Mouse (Mus musculus) ES-E14 (cell line): ENCODE measurements around the gene Ube2o. TPM values are rescaled to one million over a fixed set of nuclear protein-coding genes. Genes with fewer than 3 reads are reported as not detected.
A peak's percentile ranks its signal among the peaks of the same experiment; 100 is the strongest.

ENCODE experiments used
- DNase-seq: peaks from one replicate; pipeline ENCODE4 v3.0.0-alpha.2; 2013; ENCODE audit warnings: low read depth, low spot score
- H3K27ac ChIP-seq: 2 replicates; pipeline ENCODE4 v1.5.1; 2012; ENCODE audit warnings: low read depth, mild to moderate bottlenecking, low read length, moderate library complexity, mixed read lengths; ENCODE audit not compliant: poor library complexity, insufficient read depth, severe bottlenecking
- H3K36me3 ChIP-seq: 2 replicates; pipeline ENCODE4 v1.6.1; 2012; ENCODE audit warnings: mild to moderate bottlenecking, low read length, moderate library complexity, mixed read lengths; ENCODE audit not compliant: control insufficient read depth, poor library complexity, insufficient read depth, severe bottlenecking
- H3K4me1 ChIP-seq, 2 experiments: fragments of 150-350 bp in 1 of 2; sonication (generic) in 1 of 2; 2 replicates each; pipeline ENCODE4 v1.6.1; 2012; ENCODE audit warnings: low read length in 2 of 2, mild to moderate bottlenecking in 1 of 2, mixed read lengths in 1 of 2; ENCODE audit not compliant: control insufficient read depth in 2 of 2, insufficient read depth in 2 of 2, poor library complexity in 1 of 2
- H3K4me3 ChIP-seq, 2 experiments: fragments of 150-350 bp in 1 of 2; sonication (generic) in 1 of 2; 2 replicates each; pipeline ENCODE4 v1.5.1; 2012; ENCODE audit warnings: low read length in 2 of 2, low read depth in 1 of 2, mild to moderate bottlenecking in 1 of 2, mixed read lengths in 1 of 2; ENCODE audit not compliant: insufficient read depth in 1 of 2, poor library complexity in 1 of 2, severe bottlenecking in 1 of 2
- H3K9ac ChIP-seq: 2 replicates; pipeline ENCODE4 v1.6.1; 2012; ENCODE audit warnings: low read depth, mild to moderate bottlenecking, low read length, mixed read lengths; ENCODE audit not compliant: poor library complexity, insufficient read depth, severe bottlenecking
- H3K9me3 ChIP-seq: fragments of 150-350 bp; sonication (generic); 2 replicates; pipeline ENCODE4 v1.6.1; 2012; ENCODE audit warnings: low read depth, mild to moderate bottlenecking, low read length; ENCODE audit not compliant: control insufficient read depth, insufficient read depth
- CHD2 ChIP-seq: IDR thresholded peaks from 2 replicates; pipeline ENCODE4 v1.6.1; 2014; ENCODE audit warnings: mild to moderate bottlenecking, low read depth, low read length, inconsistent platforms
- HCFC1 ChIP-seq: IDR thresholded peaks from 2 replicates; pipeline ENCODE4 v1.6.1; 2012; ENCODE audit warnings: low read length, inconsistent platforms, borderline replicate concordance; ENCODE audit not compliant: insufficient read depth
- MAFK ChIP-seq: IDR thresholded peaks from 2 replicates; pipeline ENCODE4 v1.6.1; 2014; ENCODE audit warnings: mild to moderate bottlenecking, low read depth, low read length, inconsistent platforms; ENCODE audit not compliant: insufficient read depth
- ZC3H11A ChIP-seq: IDR thresholded peaks from 2 replicates; pipeline ENCODE4 v1.6.1; 2012; ENCODE audit warnings: low read depth, mild to moderate bottlenecking, inconsistent platforms, low read length, borderline replicate concordance
- ZNF384 ChIP-seq: IDR thresholded peaks from 2 replicates; pipeline ENCODE4 v1.6.1; 2012; ENCODE audit warnings: low read depth, low read length, inconsistent platforms
- in situ Hi-C, 2 experiments: fragments of 600-800 bp; cut with MboI; formaldehyde crosslinking; loops; one replicate each; pipeline ENCODE4 v1.15.1; 2025; ENCODE audit warnings: low sequenced_read_pairs in 2 of 2, inconsistent platforms in 1 of 2; ENCODE audit not compliant: unreplicated experiment in 2 of 2
- total RNA-seq: library from RNA; depleted of rRNA; stranded (reverse); fragments of 300-350 nt; gene quantifications from 2 replicates; pipeline ENCODE4 v1.2.3, GENCODE M21; 2012; rRNA removed

The Ube2o gene
- total RNA-seq, result 45.2 and 50.0 TPM in 2 replicates

DNA sequence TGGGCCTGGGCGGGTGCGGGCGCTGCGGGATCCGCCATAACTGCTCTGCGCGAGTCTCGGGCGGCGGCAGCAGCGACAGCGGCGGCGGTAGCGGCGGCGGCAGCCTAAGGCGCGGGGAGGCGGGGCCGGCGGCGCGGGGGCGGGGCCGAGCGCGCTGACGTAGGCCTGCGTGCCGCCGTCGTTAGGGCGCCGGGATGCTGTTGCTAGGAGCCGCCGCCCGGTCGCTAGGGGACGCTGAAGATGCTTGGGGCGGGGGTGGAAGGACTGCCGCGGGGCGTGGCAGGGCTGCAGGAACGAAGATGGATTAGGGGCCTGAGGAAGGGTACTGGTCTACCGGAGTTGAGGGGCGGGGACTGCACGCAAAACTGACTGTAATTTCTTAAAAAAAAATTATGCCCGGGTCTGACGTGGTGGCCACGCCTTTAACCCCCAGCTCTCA, at the start of gene Ube2o:
TSS of gene Ube2o (minus strand) at position 72 of the 439 bp plus-strand sequence.
- peak within 1 kb of the TSS; percentile 79 for H3K9ac ChIP-seq
- H3K4me1 ChIP-seq, result peaks cover 5 to 8% of the 10 kb centered on the region in 2 experiments; a peak in 3 of 4 replicates
- TF ChIP-seq MAFK, result no peak
- no peak for TF ChIP-seq HCFC1
- TF ChIP-seq ZNF384, result no peak
- no peak for TF ChIP-seq CHD2
- no peak for TF ChIP-seq ZC3H11A
- no peaks in the 10 kb centered on the region for H3K9me3 ChIP-seq
- H3K36me3 ChIP-seq, result no peaks in the 10 kb centered on the region; the same call in 1 of the 2 replicates
- H3K27ac ChIP-seq, result no peak within 1 kb of the TSS
- in situ Hi-C loops, result no loop called here
- H3K4me3 ChIP-seq, result peak within 1 kb of the TSS; percentile 81 to 91
- DNase-seq, result peak; percentile 80

DNA sequence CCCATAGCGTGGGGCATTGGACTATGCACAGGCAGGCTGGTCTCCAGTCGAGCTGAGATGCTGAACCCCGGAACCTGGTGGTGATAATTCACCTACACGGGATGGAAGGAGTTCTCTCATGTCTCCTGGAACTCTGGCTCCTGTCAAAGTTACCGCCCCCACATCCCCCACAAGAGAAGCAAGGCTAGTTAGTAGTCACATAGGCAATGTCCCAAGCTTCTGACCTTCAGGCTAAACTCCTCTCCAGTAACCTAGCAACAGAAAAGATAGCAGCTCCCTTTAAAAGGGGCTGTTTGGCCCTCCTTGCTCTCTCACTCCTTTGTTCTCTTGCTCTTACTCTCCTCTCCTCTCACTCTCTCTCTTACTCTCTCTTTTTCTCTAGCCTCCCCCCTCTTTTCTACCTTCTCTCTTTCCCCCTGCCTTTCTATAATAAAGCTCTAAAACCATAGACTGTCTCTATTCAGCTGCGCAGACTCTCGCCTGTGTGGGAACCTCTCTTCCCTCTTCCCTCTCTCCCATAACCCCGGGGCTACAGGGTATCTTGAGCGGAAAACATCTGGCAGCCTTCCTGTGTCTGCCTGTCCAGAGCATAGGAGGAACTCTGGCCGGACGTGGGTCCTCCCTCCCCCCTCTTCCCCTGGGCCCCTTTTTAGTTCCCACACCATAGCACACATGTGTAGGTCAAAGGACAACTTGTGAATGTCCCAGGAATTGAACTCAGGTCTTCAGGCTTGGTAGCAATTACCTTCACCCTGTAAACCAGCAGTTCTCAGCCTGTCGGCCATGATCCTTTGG, 49.1 kb upstream of the Ube2o start:
- Histone ChIP-seq H3K4me1 (peaks cover 0 to 9% of the 10 kb centered on the region in 2 experiments; a peak in 1 of 4 replicates), H3K36me3 (no peaks in the 10 kb centered on the region), H3K9ac (no peak overlapping the region), H3K9me3 (no peaks in the 10 kb centered on the region), H3K4me3 (no peak overlapping the region), H3K27ac (no peak overlapping the region)
- DNase-seq, result no peak
- in situ Hi-C loops, result loop anchor here (10.0 to 25.0 kb wide), 2 partner anchors 182 to 424 kb away; no protein-coding TSS in a partner anchor
- TF ChIP-seq CHD2 (no peak), MAFK (no peak), ZC3H11A (no peak), ZNF384 (no peak), HCFC1 (no peak)

DNA sequence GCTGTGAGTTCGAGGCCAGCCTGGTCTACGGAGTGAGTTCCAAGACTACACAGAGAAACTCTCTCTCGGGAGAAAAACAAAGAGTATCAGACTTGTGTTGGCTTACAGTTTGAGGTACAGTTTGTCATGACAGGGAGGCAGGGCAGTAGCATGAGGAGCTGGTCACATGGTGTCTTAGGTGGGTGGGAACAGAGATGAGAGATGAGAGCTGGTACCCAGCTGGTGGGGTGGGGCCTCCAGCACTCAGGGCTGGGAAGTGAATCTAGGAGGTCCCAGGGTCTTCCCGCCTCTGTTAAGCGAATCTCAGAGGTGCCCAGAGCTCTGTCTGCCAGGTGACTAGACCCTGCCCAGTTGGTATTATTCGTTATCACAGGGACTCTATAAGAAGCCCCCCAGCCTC, 48.2 kb upstream of the Ube2o start:
- in situ Hi-C loops, result loop anchor here in 1 of 2 experiments (25.0 kb wide), 1 partner anchor 183 kb away; no protein-coding TSS in a partner anchor
- Histone ChIP-seq H3K9me3 (no peaks in the 10 kb centered on the region), H3K27ac (no peak overlapping the region), H3K9ac (no peak overlapping the region), H3K36me3 (no peaks in the 10 kb centered on the region), H3K4me3 (no peak overlapping the region), H3K4me1 (peaks cover 1 to 18% of the 10 kb centered on the region in 2 experiments; a peak in 3 of 4 replicates)
- DNase-seq, result no peak
- TF ChIP-seq ZC3H11A, result no peak
- no peak for TF ChIP-seq MAFK
- no peak for TF ChIP-seq CHD2
- no peak for TF ChIP-seq HCFC1
- no peak for TF ChIP-seq ZNF384

DNA sequence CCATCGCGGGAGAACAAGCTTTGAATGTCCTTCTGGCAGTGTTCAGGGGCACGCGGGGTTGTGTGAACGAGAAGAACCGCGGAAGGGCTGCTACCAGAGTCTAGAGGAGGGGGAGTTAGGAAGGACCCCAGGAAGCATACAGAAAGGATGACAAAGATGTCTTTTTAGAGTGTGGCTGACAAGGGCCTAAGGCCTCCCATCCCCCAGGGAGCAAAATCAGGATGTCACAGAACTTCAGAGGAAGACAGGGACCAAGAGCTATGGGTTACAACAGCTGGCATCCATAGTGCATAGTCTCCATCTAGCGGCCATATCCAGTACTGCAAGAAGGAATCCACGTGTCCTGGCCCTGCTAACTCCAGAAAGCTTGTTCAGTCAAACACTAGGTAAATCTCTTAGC, 47.5 kb upstream of the Ube2o start:
- no peak overlapping the region for H3K27ac ChIP-seq
- peak; percentile 98 for DNase-seq
- peak overlapping the region; percentile 55; the same call in 1 of the 2 replicates for H3K9ac ChIP-seq
- H3K4me1 ChIP-seq, result peaks cover 2 to 19% of the 10 kb centered on the region in 2 experiments; a peak in 3 of 4 replicates
- H3K36me3 ChIP-seq, result no peaks in the 10 kb centered on the region
- H3K9me3 ChIP-seq, result no peaks in the 10 kb centered on the region
- H3K4me3 ChIP-seq, result no peak overlapping the region
- in situ Hi-C loops, result loop anchor here in 1 of 2 experiments (25.0 kb wide), 1 partner anchor 184 kb away; no protein-coding TSS in a partner anchor
- TF ChIP-seq ZC3H11A (peak; percentile 72), CHD2 (0 out of 2 replicates have a peak, but pooled peaks have one; percentile 50), HCFC1 (no peak), MAFK (no peak)
